ENCODE assay signal across 9 mouse cellular contexts in the genomic region with DNA sequence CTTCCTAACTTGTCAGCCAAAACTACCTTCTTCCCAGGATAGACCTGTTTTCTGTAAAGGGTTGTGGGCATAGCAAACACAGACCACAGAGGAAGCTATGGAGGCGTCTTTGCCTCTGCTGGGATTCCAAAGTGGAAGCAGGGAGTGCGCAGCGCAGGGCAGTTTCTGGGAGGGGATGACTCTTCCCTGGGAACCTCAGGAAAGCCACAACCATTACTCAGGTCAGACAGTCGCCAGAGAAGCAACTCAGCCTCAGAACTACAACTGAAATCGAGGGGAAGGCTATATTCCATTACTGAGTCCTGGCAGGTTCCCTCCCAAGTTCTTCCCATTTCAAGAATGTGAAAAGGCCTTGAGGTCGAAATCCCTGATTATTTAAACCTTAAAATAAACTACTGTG. TPM values are rescaled to one million over a fixed set of nuclear protein-coding genes. Genes with fewer than 3 reads are reported as not detected.
DNase-seq lines count a peak whose midpoint lies in the region; ATAC-seq and TF ChIP-seq lines count a peak whose summit lies in the region.
"Had no signal": no experiment of that assay in that cellular context is flagged by ENCODE, and none has a peak within 500 bp of the region (broad histone marks: within the 10 kb centered on the region; RNA-seq: fewer than 3 reads in every experiment).

No protein-coding gene starts in this region.

- H3K27me3 ChIP-seq in heart, embryonic 14.5 days (ENCODE audit: control insufficient read depth, insufficient read depth, low read length) = no peaks in the 10 kb centered on the region
- H3K27me3 ChIP-seq in embryonic facial prominence, embryonic 10.5 days (replicated peaks; ENCODE audit: low read depth, poor library complexity, severe bottlenecking) = 0 out of 2 replicates have a peak, but pooled peaks cover 6% of the 10 kb centered on the region
- no peaks in the 10 kb centered on the region for H3K27me3 ChIP-seq in hindbrain, postnatal 0 days (ENCODE audit: insufficient read depth, low read length)
- no peaks in the 10 kb centered on the region for H3K27me3 ChIP-seq in midbrain, embryonic 16.5 days (ENCODE audit: control insufficient read depth, insufficient read depth, low read depth, low read length)

- no peaks in the 10 kb centered on the region for H3K36me3 ChIP-seq in heart, embryonic 14.5 days (ENCODE audit: control insufficient read depth, insufficient read depth, low read length)
- no peaks in the 10 kb centered on the region for H3K36me3 ChIP-seq in embryonic facial prominence, embryonic 10.5 days (replicated peaks)
- H3K36me3 ChIP-seq in hindbrain, postnatal 0 days (ENCODE audit: insufficient read depth, low read length) = no peaks in the 10 kb centered on the region
- H3K36me3 ChIP-seq in midbrain, embryonic 16.5 days (ENCODE audit: control insufficient read depth, insufficient read depth, low read length) = no peaks in the 10 kb centered on the region

- 18% methylated on average over 6 of the region's 6 CpGs for WGBS in heart, embryonic 14.5 days
- 27% methylated on average over 6 of the region's 6 CpGs for WGBS in embryonic facial prominence, embryonic 10.5 days
- WGBS in hindbrain, postnatal 0 days = 20% methylated on average over 6 of the region's 6 CpGs
- WGBS in midbrain, embryonic 16.5 days = 18% methylated on average over 6 of the region's 6 CpGs

- peak overlapping the region; percentile 93 for H3K9ac ChIP-seq in heart, embryonic 14.5 days (ENCODE audit: low read length)
- peak overlapping the region; percentile 72; the same call in 1 of the 2 replicates for H3K9ac ChIP-seq in hindbrain, postnatal 0 days (replicated peaks; ENCODE audit: low read length)
- peak overlapping the region; percentile 79; the same call in 1 of the 2 replicates for H3K9ac ChIP-seq in midbrain, embryonic 16.5 days (ENCODE audit: low read depth, low read length)

- H3K4me1 ChIP-seq in heart, embryonic 14.5 days (ENCODE audit: control insufficient read depth in 2 of 2, insufficient read depth in 2 of 2, low read length in 2 of 2) = peaks cover 16 to 46% of the 10 kb centered on the region in 2 experiments
- peaks cover 32% of the 10 kb centered on the region for H3K4me1 ChIP-seq in embryonic facial prominence, embryonic 10.5 days
- H3K4me1 ChIP-seq in hindbrain, postnatal 0 days (ENCODE audit: insufficient read depth, low read length) = no peaks in the 10 kb centered on the region
- peaks cover 17% of the 10 kb centered on the region for H3K4me1 ChIP-seq in midbrain, embryonic 16.5 days (ENCODE audit: control insufficient read depth, insufficient read depth, low read length)

- H3K9me3 ChIP-seq in heart, embryonic 14.5 days (ENCODE audit: control insufficient read depth, low read length) = no peaks in the 10 kb centered on the region
- no peaks in the 10 kb centered on the region for H3K9me3 ChIP-seq in embryonic facial prominence, embryonic 10.5 days
- H3K9me3 ChIP-seq in hindbrain, postnatal 0 days (ENCODE audit: low read length) = no peaks in the 10 kb centered on the region
- H3K9me3 ChIP-seq in midbrain, embryonic 16.5 days (replicated peaks; ENCODE audit: control insufficient read depth, low read length, poor library complexity, severe bottlenecking) = no peaks in the 10 kb centered on the region

- TF ChIP-seq CTCF in hindbrain, postnatal 0 days (IDR thresholded peaks at IDR 0.05; ENCODE audit: low read depth) = no peak

- DNase-seq in heart, postnatal 4 days = no peak
- DNase-seq in embryonic facial prominence, embryonic 10.5 days (ENCODE audit: low spot score) = no peak
- no peak for DNase-seq in hindbrain, postnatal 0 days (ENCODE audit: low spot score)
- no peak for DNase-seq in frontal cortex, postnatal 36 days (ENCODE audit: low spot score in 2 of 2)
- no peak for DNase-seq in thymus, postnatal 0 days (ENCODE audit: low spot score)
- DNase-seq in layer of hippocampus, postnatal 14 days (ENCODE audit: low spot score in 2 of 2) = no peak
- DNase-seq: kidney, postnatal 10 days had no signal

- H3K4me2 ChIP-seq in heart, embryonic 14.5 days (ENCODE audit: low read length) = peak overlapping the region; percentile 84
- peak overlapping the region; percentile 69 for H3K4me2 ChIP-seq in hindbrain, postnatal 0 days (ENCODE audit: low read depth, low read length)
- peak overlapping the region; percentile 84 for H3K4me2 ChIP-seq in midbrain, embryonic 16.5 days (ENCODE audit: low read length)

- peak overlapping the region; percentile 72 to 85 for H3K4me3 ChIP-seq in heart, embryonic 14.5 days (ENCODE audit: control insufficient read depth in 1 of 2, insufficient read depth in 1 of 2, low read depth in 1 of 2, low read length in 2 of 2)
- peak overlapping the region; percentile 73 for H3K4me3 ChIP-seq in embryonic facial prominence, embryonic 10.5 days
- peak overlapping the region; percentile 84 for H3K4me3 ChIP-seq in hindbrain, postnatal 0 days (ENCODE audit: low read length)
- peak overlapping the region; percentile 77 for H3K4me3 ChIP-seq in midbrain, embryonic 16.5 days (ENCODE audit: low read depth, low read length)

- peak overlapping the region in 1 of 2 experiments; percentile 93; a peak in 3 of 4 replicates for H3K27ac ChIP-seq in heart, embryonic 14.5 days (replicated peaks in 1 of 2; ENCODE audit: control insufficient read depth in 1 of 2, insufficient read depth in 1 of 2, low read depth in 2 of 2, low read length in 2 of 2)
- H3K27ac ChIP-seq in embryonic facial prominence, embryonic 10.5 days (replicated peaks) = peak overlapping the region; percentile 54; the same call in 1 of the 2 replicates
- peak overlapping the region; percentile 82; the same call in 1 of the 2 replicates for H3K27ac ChIP-seq in hindbrain, postnatal 0 days
- no peak overlapping the region for H3K27ac ChIP-seq in midbrain, embryonic 16.5 days (ENCODE audit: low read length)

- no peak for ATAC-seq in heart, embryonic 14.5 days (ENCODE audit: insufficient number of reproducible peaks, insufficient read depth, low FRiP score, low read depth)
- ATAC-seq in hindbrain, postnatal 0 days = no peak
- no peak for ATAC-seq in midbrain, embryonic 16.5 days

RNA-seq across cellular contexts. Expression of gene Tjp2, which starts 51.8 kb away (rescaled TPM):
- 22.7 and 23.2 TPM in 2 replicates for polyA plus RNA-seq in heart, embryonic 14.5 days (2014; fragmentation: Nextera tagmentation; extraction: Ambion mirVana)
- 10 to 100 TPM; 36.9 to 37.7 TPM for total RNA-seq in heart, postnatal 4 days (2021)
- polyA plus RNA-seq in embryonic facial prominence, embryonic 10.5 days (2016; fragmentation: Nextera tagmentation; extraction: Ambion mirVana) = 35.1 TPM in 2 replicates
- total RNA-seq in hindbrain, postnatal 0 days (2014; rRNA removed) = 15.8 and 20.3 TPM in 2 replicates
- 13.9 and 15.0 TPM in 2 replicates for polyA plus RNA-seq in hindbrain, postnatal 0 days (2015; fragmentation: Nextera tagmentation; extraction: Ambion mirVana)
- polyA plus RNA-seq in midbrain, embryonic 16.5 days (2015; fragmentation: Nextera tagmentation; extraction: Ambion mirVana) = 11.1 and 11.6 TPM in 2 replicates
- polyA plus RNA-seq in thymus, postnatal 0 days (2015; fragmentation: Nextera tagmentation; extraction: Ambion mirVana) = 9.4 and 9.5 TPM in 2 replicates
- 10 to 100 TPM; 20.9 to 21.9 TPM for total RNA-seq in layer of hippocampus, postnatal 14 days (2021)
